Mouse (Mus musculus) embryo, embryonic 10 days (tissue): Measurements from ENCODE around the gene Mex3d.

Experiments
- DNase-seq: peaks from one replicate; pipeline ENCODE4 v3.0.0-alpha.2; 2015; ENCODE audit warnings: low spot score

Mex3d gene

GRCm38 (mm10) chr10:80412656-80413541 is 25.4 kb upstream of the Mex3d start:
- DNase-seq = no peak

GRCm38 (mm10) chr10:80407924-80408323 is 20.5 kb upstream of the Mex3d start:
- no peak for DNase-seq

- peak; percentile 98 for DNase-seq
Observed at GRCm38 (mm10) chr10:80406684-80407501, 19.4 kb upstream of the Mex3d start, which contains the start of gene Uqcr11. Gene Uqcr11 (minus strand): TSS chr10:80406830.

- no peak for DNase-seq
Observed at GRCm38 (mm10) chr10:80405481-80406173, 18.2 kb upstream of the Mex3d start.

- DNase-seq = no peak
Observed at GRCm38 (mm10) chr10:80403044-80403692, 15.7 kb upstream of the Mex3d start.

GRCm38 (mm10) chr10:80400704-80401161 is 13.3 kb upstream of the Mex3d start:
- DNase-seq = no peak

GRCm38 (mm10) chr10:80399973-80400703 is 12.7 kb upstream of the Mex3d start:
- no peak for DNase-seq

GRCm38 (mm10) chr10:80399191-80399972 is 11.9 kb upstream of the Mex3d start, which contains the start of gene Mbd3:
Gene Mbd3 (minus strand): TSS chr10:80399550.
- peak; percentile 99 for DNase-seq

GRCm38 (mm10) chr10:80398719-80399190 is 11.3 kb upstream of the Mex3d start:
- DNase-seq = peak; percentile 100

- DNase-seq = peak; percentile 51
Observed at GRCm38 (mm10) chr10:80398174-80398535, 10.7 kb upstream of the Mex3d start.

GRCm38 (mm10) chr10:80397524-80398173 is 10.2 kb upstream of the Mex3d start:
- DNase-seq = no peak

- DNase-seq = no peak
Observed at GRCm38 (mm10) chr10:80396822-80397523, 9.5 kb upstream of the Mex3d start.

- no peak for DNase-seq
Observed at GRCm38 (mm10) chr10:80395025-80395627, 7.7 kb upstream of the Mex3d start.

- no peak for DNase-seq
Observed at GRCm38 (mm10) chr10:80392687-80393086, 5.2 kb upstream of the Mex3d start.

GRCm38 (mm10) chr10:80390697-80391096 is 3.2 kb upstream of the Mex3d start:
- DNase-seq = no peak

- DNase-seq = no peak
Observed at GRCm38 (mm10) chr10:80389185-80389708, 1.8 kb upstream of the Mex3d start.

- DNase-seq = no peak
Observed at GRCm38 (mm10) chr10:80388731-80389130, 1.3 kb upstream of the Mex3d start.
